Mouse (Mus musculus) CH12F3 (cell line): ENCODE data around the gene Mier2.

Experiments used
- in situ Hi-C: fragments of 300-500 bp; cut with MboI; formaldehyde crosslinking; loops from 2 replicates; pipeline ENCODE4 v1.14.3; 2020; ENCODE audit warnings: low sequenced_read_pairs

The Mier2 gene

DNA sequence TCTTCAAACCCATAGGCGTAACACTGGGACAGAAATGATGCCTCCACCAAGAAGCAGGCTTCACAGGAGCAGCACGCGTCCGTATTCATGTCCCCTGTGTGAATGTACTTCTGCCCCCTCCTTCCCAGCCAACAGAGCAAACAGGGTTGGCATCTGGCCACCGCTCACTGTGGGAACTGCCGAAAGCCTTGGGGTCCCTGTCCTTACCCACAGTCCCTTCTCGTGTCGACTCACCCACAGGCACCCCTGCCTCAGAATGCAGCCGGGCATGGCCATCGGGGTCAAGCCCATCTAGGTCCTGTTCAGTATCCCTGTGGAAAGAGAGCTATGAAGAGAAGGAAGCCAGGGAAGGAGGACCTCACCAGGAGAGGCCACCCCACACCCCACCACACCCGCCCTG, 12.8 kb downstream of the Mier2 start:
- in situ Hi-C loops, result no loop called here

DNA sequence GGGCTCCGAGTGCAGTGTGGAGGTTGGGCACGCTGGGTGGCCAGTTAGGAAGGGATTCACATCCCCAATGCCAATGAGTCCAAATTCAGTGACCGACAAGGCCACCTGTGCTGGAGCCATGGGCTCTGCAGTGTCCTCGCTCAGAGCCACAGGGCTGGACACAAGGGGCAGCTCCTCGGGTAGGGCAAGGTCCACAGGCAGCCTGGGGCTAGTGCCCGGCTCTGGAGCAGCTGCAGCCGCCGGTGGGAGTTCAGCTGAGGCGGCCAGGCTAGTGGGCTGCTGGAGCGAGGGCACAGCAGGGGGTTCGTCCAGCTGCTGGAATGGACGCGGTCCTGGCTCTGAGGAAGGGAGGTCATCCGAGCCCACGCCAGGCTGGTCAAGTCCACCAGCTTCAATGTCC, 13.5 kb downstream of the Mier2 start:
- in situ Hi-C loops, result no loop called here

DNA sequence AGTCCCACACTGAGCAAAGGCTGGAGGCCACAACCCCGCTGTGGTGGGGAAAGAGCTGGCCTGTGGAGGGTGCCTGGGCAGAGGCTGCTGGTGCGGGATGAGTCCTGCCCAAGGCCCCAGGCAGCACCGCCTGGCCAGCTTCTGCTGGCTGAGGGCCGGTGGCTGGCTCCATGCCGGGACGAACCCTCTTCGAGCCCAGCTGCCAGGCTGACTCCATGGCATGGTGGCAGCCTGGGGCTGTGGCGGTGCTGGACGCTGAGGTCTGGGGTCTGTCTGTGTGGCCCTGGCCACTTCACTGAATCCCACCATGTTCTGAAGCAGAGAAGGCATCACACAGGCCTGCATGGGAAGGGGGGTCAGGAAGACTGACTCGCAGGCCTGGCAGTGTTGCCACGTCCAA, 14.3 kb downstream of the Mier2 start:
- in situ Hi-C loops, result no loop called here

DNA sequence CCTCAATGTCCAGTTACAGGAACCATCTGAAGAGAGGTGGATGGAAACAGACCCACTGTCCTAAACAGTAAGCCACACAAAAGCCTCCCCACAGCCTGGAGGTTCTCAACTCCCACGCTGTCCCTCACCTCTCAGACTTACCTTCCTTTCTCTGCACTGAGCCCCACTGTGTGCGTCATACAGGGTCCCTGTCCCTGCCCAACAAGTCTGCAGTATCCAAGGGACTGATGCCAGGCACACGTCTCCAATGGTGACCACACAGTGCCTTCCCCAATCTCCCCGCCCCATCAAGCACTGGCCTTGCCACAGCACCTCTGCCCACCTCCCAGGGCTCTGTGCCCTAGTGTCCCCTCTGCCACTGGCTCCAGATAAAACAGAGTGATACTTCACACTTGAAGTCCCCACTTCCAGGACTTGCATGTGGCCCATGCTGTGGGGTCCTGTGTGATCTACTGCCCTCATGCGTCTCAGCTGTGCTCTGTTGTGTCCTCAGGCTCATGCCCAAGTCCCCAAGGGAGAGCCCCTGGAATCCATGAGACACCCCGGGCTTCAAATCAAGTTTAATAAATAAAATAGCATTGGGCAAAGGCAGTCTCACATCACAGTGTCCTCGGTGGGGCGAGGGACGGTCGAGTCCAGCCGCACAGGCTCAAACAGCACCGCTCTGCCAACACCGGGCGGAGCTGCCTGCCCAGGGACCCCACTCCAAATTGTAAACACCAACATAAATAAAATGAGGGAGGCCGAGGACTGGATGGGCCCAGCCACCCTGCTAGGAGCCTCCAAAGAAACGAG, 15.1 kb downstream of the Mier2 start:
- in situ Hi-C loops, result no loop called here

DNA sequence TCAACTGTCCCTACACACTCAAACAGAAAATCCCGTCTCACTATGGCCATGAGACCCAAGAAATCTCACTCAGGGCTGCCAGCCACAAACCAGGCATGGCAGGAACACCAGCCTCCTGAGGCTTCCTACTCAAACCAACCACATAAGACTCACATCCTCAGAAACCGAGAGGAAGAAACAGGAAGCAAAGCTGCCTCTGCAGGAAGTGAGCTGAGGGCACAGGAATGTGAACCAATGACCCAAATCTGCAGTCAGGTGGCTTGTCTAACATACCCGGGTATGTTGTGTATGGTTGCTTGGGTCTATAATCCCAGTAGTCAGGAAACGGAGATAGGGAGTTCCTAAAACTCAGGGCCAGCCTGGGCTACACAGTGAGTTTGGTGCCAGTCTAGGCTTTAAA, 16.1 kb downstream of the Mier2 start:
- in situ Hi-C loops, result no loop called here

DNA sequence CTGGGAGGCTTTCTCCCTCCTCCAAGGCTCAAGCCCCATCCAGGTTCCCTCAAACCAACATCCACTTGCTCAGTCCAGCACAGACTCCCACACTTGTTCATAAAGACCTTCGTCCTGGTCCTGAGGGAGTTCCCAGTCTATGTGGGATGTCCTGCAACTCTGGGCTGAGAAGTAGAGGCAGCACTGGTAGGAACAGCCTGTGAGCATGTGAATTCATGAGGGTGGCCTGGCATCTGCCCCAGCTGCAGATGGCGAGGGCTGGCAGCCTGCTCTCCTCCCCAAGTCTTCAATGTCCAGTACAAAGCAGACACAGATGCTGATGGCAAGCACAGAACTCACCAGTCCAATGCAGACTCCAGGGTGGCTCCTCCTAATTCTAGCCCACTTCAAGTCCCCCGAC, 16.7 kb downstream of the Mier2 start:
- in situ Hi-C loops, result no loop called here

DNA sequence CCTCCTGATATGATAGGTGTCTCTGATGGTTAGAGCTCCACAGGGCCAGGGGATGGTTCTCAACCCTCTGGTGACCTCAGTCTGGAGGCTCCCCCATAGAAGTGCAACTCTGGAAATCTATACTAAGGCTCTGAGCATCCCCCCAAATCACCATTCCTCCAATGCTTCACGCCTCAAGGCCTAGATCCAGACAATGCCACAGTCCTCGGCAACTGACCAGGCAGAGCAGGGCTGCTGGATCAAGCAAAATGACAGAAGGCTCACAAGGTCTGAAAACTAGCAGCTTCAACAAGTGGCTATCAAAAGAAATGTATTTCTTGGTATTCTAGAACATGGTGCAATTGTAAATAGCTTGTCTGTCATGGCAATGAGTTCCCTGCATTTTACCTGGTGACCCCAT, 17.2 kb downstream of the Mier2 start:
- in situ Hi-C loops, result no loop called here

DNA sequence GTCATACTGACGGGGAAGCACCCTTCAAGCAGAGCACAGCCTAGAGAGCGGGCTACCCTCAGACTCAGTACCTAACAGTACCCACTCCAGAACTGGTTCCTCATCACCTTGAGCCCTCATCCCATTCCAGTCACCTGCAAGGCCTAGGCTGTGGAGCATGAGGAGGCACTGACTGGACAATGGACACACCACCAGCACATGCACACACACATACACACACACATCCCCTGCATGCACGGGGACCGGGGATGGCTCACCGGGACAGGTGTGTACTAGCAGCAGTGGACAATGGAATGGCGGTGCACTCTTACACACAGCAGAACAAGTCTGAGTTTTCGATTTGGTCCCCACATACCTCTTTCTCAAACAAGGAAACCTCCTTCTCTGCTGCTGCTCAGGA, 17.7 kb downstream of the Mier2 start:
- in situ Hi-C loops, result no loop called here

DNA sequence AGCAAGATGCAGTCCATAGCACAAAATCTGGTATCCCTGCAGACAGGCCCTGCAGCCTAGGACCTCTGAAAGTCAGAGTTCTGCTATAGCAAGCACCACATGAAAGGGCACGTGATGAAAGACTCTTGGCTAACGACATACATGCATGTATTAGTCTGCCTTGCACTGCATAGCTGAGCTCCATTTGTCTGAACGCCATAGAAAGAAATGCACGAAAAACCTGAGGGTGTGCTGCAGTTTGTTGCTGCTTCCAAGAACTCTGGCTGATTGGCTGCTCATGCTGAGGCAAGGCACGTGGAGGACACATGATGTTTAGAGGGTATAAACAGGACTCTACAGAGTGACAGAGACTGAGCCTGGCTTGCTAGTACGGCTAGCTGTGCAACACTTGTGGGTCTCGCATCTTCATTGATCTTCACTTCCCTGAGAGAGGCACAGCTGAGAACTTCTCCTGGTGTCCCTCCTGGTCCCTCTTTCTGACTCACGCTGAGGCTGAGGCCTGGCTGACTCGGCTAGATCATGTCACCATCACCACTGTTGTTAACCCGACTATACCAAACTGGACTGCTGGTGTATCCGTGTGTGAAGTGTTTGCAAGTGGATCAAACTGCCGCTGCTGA, 18.4 kb downstream of the Mier2 start:
- in situ Hi-C loops, result no loop called here

DNA sequence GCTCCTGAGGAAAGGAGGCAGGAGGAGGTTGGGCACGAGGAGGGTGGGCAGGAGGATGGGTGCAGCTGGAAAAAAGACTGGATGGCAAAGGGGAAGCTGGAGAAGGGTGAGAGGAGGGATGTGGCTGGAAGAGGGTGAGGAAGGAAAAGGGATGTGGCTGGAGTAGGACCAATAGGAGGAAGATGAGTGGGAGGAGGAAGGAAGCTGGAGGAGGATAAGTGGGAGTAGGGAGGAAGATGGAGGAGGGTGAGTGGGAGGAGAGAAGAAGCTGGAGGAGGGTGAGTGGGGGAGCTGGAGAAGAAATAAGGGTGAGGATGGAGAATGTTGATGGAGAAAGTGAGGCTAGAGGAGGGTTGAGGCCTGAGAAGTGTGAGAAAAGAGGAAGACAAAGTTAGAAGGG, 19.6 kb downstream of the Mier2 start:
- in situ Hi-C loops, result no loop called here

DNA sequence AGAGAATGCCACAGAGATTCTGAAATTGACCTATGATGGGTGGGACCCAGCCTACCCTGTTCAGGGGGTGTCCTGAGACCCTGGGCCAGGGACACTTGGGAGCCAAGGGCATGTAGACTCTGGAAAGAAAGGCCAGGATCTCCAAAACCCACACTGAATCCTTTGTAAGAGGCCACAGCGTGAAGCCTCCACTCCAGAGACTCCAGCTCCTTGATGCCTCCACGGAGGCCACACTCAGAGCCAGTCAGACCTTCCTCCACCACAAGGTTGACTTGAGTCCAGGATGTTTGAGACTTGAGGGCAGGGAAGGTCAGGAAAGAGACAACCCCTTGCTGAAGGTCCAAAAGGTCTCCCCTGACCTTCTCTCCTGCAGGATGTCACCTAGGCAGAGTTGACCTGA, 20.6 kb downstream of the Mier2 start:
- in situ Hi-C loops, result no loop called here

DNA sequence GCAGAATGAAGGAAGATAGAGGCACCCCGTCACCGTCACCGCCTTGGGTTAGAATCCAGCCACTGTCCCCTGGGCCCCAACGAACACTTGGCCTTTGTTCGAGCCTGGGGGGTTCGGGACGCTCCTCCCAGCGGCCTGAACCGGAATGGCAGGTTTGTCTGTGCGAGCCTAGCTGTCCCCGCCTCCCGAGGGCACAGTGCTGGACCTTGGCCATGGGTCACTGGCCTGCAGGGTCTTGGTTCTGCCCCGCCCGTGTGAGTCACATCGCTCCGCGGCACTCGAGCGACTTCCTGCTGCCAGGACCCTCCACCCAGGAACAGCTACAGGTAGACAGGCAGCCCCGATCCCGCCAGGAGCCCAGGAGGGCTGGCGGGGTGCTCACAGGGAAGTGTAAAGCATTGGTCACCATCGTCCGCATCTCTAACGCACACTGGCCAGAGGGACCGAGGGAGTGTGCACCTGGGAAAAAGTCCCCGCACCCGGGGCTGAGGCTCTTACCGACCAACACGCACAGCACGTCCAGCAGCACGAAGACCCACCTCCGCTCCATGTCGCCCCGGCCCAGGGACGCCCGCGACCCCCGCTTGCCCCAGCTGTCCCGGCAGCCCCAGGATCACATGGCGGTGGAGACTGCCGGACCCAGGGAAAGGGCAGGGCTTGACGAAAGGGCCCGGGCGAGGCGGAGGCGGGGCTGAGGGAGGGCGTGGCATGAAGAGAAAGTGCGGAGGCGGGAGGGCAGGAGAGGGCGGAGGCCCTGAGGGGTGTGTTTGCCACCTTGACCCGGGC, 21.7 kb downstream of the Mier2 start, which contains the start of gene Plpp2:
Gene Plpp2, minus strand, starts transcription at position 671 of the 786 bp plus-strand sequence.
- in situ Hi-C loops, result no loop called here

DNA sequence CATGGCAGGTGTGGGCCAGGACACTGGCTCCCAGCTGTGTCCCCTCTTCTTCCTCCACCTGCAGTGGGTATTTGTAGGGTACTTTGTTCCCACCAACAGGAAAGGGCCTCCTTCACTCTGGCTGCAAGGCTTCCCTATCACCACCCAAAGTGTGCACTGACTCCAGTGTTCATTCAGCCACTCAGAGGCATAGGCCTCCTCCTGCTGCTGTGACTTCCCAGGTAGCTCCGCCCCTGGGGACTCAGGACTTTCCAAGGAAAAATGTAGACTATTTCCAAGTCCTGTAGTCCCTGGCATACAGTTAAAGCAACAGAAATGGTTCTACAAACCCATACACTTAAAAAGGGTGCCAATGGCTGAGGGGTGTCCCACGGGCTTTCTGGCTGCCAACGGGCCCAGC, 22.3 kb downstream of the Mier2 start:
- in situ Hi-C loops, result no loop called here

DNA sequence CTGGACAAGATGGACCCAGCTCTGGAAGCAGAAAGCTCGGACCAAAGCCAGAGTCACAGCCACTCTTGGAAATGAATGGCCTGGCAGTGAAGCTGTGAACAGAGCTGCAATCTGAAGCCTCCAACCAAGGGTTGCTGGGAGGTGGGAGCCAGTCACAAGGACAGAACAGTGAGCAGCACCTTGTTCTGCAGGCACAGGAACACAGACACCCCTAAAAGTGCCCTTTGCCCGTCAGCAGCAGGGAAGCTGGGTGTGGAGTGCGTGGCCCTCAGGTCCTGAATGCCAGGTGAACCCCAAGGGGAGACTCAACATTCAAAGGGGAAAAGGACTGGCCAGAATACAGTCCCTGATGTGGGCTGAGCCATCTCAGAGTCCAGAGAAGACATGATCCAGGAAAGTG, 23.4 kb downstream of the Mier2 start:
- in situ Hi-C loops, result no loop called here

DNA sequence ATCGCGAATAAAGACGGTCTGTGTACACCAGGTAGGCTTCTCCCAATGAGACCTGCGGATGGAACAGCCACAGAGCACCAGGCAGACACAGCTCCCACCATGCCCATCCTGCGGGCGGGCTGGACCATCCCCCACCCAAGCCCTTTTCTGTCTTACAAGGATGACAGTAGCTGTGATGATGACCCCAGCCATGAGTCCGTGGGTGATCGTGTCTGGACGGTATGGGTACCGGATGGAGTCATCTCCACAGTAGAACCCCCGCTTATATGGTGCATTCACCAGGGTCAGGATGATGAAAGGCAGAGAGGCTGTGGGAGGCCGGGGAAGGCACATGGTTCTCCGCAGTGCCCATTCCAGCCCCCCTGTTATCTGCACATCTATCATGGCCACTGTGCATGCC, 24.3 kb downstream of the Mier2 start:
- in situ Hi-C loops, result no loop called here

DNA sequence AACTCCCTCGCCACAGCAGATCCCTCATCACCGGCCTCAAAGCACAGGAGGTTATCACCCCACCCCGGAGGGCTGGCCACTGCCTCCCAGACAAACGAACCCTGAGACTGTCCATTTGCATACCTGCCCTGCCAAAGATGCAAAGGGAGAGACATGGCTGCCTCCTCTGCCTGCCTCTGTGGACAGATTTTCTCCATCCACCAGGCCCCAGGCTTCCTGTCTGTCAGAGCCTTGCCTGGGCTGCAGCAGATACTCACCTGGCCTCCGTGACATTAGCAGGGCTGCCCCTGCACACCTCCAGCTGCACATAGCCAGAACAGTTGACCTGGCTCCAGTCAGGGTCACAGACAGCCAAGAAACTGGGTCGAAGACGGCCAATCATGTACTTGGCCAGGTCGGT, 24.8 kb downstream of the Mier2 start:
- in situ Hi-C loops, result no loop called here

DNA sequence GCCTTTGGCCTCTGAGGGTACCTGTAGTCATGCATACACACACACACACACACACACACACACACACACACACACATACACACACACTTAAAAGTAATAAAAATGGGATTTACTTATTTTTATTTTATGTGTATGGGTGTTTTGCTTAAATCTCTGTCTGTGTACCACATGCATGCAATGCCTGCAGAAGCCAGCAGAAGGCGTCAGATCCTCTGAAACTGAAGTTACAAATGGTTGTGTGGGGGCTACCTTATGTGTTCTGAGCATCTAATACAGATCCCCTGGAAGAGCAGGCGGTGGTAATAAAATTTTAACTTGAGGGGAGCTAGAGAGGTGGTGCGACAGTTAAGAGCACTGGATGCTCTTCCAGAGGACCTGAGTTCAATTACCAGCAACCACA, 26.9 kb downstream of the Mier2 start:
- in situ Hi-C loops, result no loop called here

DNA sequence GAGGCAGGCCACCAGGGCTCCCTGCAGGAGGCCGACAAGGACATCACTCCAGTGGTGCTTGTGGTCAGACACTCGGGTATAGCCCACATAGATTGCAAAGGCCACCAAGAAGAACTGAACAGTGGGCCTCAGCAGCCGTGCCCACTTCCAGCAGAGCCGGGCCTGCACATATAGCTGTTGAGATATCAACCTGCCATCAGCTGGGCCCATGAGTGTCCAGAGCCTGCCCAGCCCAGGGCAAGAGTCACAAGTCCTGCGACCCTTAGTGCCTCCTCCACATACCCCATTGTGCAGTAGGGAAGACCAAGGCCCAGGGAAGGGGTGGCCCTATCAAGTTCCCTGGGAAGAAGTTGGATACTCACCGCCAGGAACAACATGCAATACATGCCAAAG, 27.6 kb downstream of the Mier2 start:
- in situ Hi-C loops, result no loop called here

DNA sequence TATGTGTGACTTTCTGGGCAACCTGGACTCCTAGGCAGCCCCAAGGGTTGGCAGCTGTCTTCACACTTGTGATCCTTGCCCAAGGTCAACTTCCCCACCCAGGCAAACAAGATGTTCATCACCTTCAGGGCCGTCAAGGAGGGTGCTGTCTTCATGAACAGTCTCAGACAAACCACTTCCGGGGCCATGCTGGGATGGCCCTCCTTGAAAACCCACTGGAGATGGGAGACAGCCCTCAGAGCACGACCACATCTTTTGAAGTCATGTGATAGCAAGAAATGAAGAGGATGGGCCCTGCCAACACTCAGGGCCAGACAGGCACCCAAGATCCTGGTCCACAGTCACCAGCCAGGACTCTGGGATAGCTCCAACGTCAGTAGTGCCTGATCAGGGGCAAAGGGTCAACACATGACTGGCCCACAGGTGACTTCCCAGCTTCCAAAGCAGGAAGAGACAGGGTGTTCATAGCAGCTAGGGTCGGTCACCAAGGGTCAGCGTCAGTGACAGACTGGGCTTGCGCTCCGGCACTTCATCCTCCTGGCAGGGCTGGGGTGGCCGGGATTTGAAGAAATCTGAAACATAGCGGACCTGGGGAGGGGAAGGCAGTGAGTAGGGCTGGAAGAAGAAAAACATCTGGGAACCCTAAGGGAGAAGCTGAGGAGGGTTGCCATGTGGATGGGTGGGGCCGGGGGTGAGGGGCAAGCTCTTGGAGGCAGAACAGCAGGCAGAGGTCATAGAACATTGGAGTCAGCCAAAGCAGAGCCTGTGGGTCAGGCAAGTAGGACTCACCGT, 28.1 kb downstream of the Mier2 start:
- in situ Hi-C loops, result no loop called here

DNA sequence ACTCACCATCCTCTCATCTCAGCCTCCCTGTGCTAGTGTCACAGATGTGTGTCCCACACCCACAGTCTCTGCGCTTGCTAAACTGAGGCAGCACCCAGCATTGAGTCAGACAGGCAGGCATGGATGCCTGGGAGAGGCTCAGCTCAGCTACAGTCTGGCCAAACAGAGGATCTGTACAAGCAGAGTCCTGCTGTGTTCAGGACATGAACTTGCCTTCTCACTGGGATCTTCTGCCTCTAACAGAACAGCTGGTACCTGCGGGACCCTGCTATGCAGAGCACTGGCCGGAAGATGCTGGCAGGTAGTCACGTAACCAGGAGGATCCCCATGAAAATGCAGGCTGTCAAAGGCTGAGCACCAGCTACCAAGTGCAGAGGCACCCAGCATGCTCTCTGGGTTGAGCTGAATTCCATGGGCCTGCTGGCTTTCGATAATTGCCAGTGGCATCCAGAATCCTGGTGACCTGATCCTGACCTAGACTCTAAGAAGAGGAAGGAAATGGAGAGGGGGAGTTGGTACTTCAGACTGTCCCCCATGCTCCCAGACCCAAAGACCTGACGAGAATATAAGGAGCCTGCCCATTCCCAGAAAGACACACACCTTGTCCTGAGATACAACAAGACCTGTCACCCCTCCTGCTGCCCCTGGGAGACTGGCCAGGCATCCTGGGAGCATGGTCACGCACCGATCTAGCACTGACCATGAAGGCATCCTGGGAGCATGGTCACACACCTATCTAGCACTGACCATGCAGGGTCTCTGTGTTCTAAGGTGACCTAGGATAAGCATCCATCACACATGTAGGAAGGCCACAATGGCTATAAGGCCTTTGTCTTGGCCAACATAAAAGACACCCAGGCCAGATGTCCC, 29.3 kb downstream of the Mier2 start:
- in situ Hi-C loops, result no loop called here
